Mouse (Mus musculus): ENCODE data around the gene Csmd2.

Gene Csmd2

DNA sequence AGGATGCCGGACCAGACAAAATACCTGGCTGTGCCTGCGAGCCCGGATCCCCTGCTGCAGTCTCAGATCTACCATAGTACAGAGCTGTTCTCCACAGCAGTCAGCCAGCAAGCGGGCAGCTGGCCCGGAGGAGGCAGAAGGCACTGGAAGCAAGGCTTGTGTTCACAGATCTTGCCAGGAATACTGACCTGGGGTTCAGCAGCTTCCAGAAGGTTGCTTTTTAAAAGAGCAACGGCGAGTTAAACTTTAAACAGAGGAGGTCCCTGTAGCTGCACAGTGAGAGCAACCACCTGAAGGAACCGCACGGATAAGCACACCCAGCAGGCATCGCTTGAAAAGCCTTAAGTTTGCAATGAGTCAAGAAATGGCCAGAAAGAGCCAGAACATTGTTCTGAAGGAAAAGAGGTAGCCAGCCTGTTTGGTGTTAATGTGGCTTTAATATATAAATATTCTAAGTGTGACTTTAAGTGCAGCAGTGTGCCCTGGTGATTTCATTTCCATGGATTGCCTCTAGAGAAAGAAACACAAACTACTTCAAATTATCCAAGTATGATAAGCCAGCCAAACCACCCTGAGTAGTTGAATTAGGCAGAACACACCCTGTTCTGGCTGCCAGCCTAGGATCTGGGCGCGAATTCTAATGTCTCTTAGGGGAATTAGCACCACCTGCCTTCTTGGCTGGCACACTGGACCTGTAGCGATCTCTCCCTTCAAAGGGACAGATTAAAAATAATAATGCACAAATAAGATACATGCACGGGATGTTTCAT, 439.8 kb downstream of the Csmd2 start:
- DNase-seq: peak; percentile 57

- DNase-seq: peak; percentile 45
These were observed 440.8 kb downstream of the Csmd2 start for GRCm38 (mm10) chr4:128428303-128429107.

GRCm38 (mm10) chr4:128429591-128429990, 441.9 kb downstream of the Csmd2 start:
- no peak for DNase-seq

DNA sequence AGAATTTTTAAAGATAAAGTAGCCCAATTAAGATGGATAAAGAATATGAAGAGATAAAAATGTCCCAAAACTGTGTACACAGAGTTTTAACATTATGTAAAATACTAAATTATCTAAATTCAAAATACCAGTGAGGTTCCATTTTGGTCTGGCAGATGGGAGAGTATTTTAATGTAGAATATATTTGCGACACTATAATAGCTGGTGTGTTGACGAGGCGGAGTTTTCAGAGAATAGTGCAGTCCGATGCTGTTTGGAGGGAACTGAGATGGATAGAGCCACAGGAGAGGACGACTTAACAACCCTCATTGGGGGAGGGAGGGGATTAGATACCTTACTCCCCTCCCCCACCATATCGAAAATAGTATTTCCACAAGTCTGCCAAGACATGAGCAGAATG, 452.9 kb downstream of the Csmd2 start:
- no peak for DNase-seq

DNA sequence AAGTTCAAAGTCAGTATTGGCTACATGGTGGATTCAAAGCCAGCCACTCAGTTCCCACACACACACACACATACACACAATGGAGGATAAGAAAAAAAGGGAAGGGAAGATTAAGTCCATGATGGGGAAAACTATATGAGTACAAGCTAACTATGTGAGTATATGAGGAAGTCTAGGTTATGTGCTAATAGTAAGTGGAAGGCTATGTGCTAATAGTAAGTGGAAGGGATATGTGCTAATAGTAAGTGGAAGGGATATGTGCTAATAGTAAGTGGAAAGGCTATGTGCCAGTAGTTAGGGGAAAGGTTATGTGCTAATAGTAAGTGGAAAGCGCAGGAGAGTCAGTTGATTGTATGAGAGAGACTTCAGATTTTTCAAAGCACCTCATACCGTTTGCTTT, 453.6 kb downstream of the Csmd2 start:
- DNase-seq: no peak

DNA sequence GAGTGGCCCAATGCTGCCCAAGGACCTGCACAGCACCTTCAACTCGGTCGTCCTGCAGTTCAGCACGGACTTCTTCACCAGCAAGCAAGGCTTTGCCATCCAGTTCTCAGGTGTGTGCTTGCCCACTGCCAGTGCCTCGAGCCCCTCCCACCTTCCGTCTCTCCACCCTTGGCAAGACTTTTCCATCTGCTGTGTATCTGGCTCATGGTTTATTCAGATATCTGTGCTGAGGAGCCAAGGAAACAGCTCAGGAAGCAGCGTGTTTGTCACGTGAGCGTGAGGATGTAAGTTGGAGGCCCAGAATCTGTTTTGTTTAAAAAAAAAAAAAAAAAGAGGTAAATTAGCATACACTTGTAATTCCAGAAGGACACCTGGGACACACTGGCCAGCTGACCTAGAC, 455.1 kb downstream of the Csmd2 start:
- no peak for DNase-seq

GRCm38 (mm10) chr4:128445514-128446260, 458.0 kb downstream of the Csmd2 start:
- no peak for DNase-seq

- DNase-seq: no peak
These were observed 461.3 kb downstream of the Csmd2 start for GRCm38 (mm10) chr4:128448831-128449431.

GRCm38 (mm10) chr4:128450137-128450536, 462.5 kb downstream of the Csmd2 start:
- DNase-seq: no peak

DNA sequence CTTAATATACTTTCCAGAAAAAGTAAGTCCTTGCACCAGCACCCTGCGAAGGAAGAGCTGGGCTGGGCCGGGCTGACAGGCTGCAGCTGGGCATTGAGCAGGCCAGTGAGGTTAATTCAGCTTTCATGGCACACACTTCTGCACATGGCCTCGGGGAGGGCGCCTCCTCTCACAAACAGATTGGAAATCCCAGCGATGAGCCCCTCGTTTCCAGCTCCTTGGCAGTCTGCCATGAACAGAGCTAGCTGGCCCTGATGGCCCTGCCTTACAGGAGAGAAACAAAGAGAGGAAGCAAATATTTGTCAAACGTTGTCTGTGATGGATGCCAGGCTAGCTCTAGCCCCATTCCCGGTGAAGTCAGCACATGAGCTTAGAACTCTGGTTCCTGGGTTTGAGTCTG, 463.3 kb downstream of the Csmd2 start:
- peak; percentile 90 for DNase-seq

GRCm38 (mm10) chr4:128451383-128451794, 463.7 kb downstream of the Csmd2 start:
- DNase-seq: no peak

- no peak for DNase-seq
These were observed 479.1 kb downstream of the Csmd2 start for GRCm38 (mm10) chr4:128466708-128467107.

- no peak for DNase-seq
These were observed 480.4 kb downstream of the Csmd2 start for GRCm38 (mm10) chr4:128468040-128468439.

DNA sequence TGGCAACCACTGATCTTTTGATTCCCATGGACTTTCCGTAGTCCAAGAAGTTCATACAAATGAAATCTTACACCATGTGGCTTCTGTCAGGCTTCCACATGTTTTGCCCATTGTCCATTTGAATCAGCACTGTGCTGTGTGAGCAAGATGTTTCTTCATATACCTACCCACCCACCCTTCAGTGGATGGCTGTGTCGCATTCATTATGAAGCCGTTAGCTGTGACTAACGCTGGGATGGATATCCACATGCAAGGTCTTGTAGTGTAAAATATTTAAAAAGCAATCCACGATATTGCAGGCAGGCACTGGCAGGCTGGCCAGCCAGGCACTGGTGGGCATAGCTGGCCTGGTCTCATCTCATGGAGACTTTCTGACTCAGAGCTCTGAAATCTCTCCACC, 488.6 kb downstream of the Csmd2 start:
- no peak for DNase-seq

- no peak for DNase-seq
These were observed 496.2 kb downstream of the Csmd2 start for GRCm38 (mm10) chr4:128483891-128484290.

- no peak for DNase-seq
These were observed 497.0 kb downstream of the Csmd2 start for GRCm38 (mm10) chr4:128484679-128485078.

DNA sequence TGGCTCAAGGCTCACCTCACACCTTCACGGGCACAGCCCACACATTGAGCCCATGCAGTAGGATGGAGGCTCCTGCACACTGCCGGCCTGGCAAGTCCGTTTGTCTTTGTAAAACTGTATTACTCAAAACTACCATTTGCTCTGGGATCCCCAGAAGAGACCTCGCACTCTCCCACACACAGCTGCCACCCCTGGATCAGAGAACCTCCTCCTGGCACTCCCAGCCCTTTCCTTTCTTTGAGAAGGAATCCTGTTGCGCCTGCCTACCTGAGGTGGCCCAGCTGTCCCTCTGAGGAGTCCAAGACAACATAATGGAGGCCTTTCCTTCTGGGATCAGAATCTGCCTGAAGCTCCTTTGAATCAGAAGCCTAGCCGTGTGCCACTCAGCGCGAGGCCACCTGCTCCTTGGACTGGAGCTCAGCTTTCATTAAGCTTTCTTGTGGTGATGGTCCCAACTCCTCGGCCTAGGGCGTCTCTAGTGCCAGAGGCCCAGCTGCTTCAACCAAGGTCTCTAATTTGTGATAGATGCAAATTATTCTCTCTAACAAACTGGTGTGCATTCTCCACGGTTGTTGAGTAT, 502.0 kb downstream of the Csmd2 start:
- DNase-seq: no peak

GRCm38 (mm10) chr4:128492055-128492454, 504.4 kb downstream of the Csmd2 start:
- DNase-seq: no peak

DNA sequence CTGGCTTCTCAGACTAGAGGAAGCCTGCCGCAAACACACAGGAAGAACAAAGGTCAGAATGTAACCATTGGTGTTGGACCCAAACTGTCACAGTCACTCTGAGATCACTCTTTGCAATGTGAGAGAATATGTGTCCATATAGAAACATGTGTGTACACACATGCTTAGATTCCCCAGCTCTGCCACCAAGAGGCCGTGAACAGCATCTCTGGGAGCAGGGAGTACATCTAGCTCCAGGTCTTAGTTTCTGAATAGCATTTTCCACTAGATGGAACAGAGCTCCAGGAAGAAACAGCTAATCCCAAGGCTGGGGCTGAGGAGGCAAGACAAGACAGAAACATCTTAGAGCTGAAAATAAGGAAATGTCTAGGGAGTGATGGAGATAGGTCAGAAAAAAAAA, 512.3 kb downstream of the Csmd2 start:
- no peak for DNase-seq

- no peak for DNase-seq
These were observed 519.2 kb downstream of the Csmd2 start for GRCm38 (mm10) chr4:128506878-128507277.

GRCm38 (mm10) chr4:128509885-128510284, 522.2 kb downstream of the Csmd2 start:
- no peak for DNase-seq

- no peak for DNase-seq
These were observed 526.8 kb downstream of the Csmd2 start for GRCm38 (mm10) chr4:128514496-128514895.

DNA sequence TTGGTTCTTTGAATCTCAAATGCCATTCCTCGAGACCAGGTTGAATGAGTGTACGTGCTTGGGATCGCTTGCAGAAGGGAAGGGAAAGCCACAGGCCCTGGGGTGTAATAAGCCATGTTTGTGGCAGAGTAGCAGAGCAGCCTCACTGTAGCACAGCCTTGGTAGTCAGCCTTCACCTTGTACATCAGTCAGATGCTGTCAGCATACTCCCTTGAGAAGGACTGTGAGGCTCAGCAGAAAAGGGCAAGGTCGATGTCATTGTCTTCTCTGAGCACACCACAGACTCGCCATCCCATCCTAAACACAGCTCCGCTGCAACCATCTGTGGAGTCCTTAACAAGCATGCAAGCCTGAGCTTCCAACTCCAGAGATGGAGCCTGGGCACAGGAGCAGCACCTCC, 533.6 kb downstream of the Csmd2 start:
- no peak for DNase-seq

Measured in lung, postnatal 10 days (tissue).